Mouse (Mus musculus) liver, embryonic 11.5 days (tissue): ENCODE results near the gene Acvr2a. TPM values are rescaled to one million over a fixed set of nuclear protein-coding genes. Genes with fewer than 3 reads are reported as not detected.

ENCODE experiments used
- polyA plus RNA-seq: library from polyadenylated mRNA; unstranded; fragments of >200 nt; fragmentation: Nextera tagmentation; extraction: Ambion mirVana; gene quantifications from 2 replicates; pipeline ENCODE4 v1.2.1, GENCODE M21; 2014

Gene Acvr2a
- polyA plus RNA-seq, 1 experiment from 2014 or later = 7.1 TPM

Other genes with a start within 250 kb of the Acvr2a start
- 17.7 and 24.0 TPM in 2 replicates for gene Mbd5, start 135.4 kb downstream of the Acvr2a start, polyA plus RNA-seq
- 92.0 and 103 TPM in 2 replicates for gene Orc4, start 136.2 kb downstream of the Acvr2a start, polyA plus RNA-seq